Mouse (Mus musculus) embryonic facial prominence, embryonic 13.5 days (tissue): ENCODE measurements at regions not wholly inside any gene's neighbourhood (a gene's known extent, or its start where the extent isn't known, plus 50 kb on each side); places are given as distances from the start of the nearest gene placed in this dataset.

ENCODE experiments used
- ATAC-seq: fragments of 200-750 bp; cut with Nextera tagmentation; 2 replicates; pipeline ENCODE4 v1.8.0; 2017; ENCODE audit warnings: low read depth; ENCODE audit not compliant: insufficient number of reproducible peaks, insufficient read depth, low FRiP score, low TSS enrichment
- H3K27ac ChIP-seq: fragments of 300-500 bp; sonication (generic); 2 replicates; pipeline ENCODE4 v1.5.1; 2015; ENCODE audit warnings: moderate library complexity, mild to moderate bottlenecking, inconsistent platforms
- H3K27me3 ChIP-seq: fragments of 300-500 bp; sonication (generic); 2 replicates; pipeline ENCODE4 v1.6.1; 2015; ENCODE audit warnings: mild to moderate bottlenecking, inconsistent platforms
- H3K36me3 ChIP-seq: fragments of 300-500 bp; sonication (generic); 2 replicates; pipeline ENCODE4 v1.6.1; 2015; ENCODE audit warnings: mild to moderate bottlenecking, inconsistent platforms
- H3K4me1 ChIP-seq: fragments of 300-500 bp; sonication (generic); 2 replicates; pipeline ENCODE4 v1.6.1; 2015; ENCODE audit warnings: inconsistent platforms
- H3K4me2 ChIP-seq: fragments of 300-500 bp; sonication (generic); 2 replicates; pipeline ENCODE4 v1.6.1; 2015; ENCODE audit warnings: moderate library complexity, mild to moderate bottlenecking, inconsistent platforms
- H3K4me3 ChIP-seq: fragments of 300-500 bp; sonication (generic); 2 replicates; pipeline ENCODE4 v1.5.1; 2015; ENCODE audit warnings: mild to moderate bottlenecking, inconsistent platforms
- H3K9ac ChIP-seq: fragments of 300-500 bp; sonication (generic); 2 replicates; pipeline ENCODE4 v1.6.1; 2015; ENCODE audit warnings: mild to moderate bottlenecking, inconsistent platforms
- H3K9me3 ChIP-seq: fragments of 300-500 bp; sonication (generic); 2 replicates; pipeline ENCODE4 v1.6.1; 2016; ENCODE audit warnings: inconsistent platforms
- WGBS: fragments of 180-500 bp; shearing (Covaris S2); methylation state at CpG from one replicate; pipeline ENCODE4 v1.1.7; 2015; ENCODE audit warnings: mixed read lengths; 5-methylcytosine and 5-hydroxymethylcytosine counted together

GRCm38 (mm10) chr10:87639339-87639738 is 117.7 kb downstream of the Pah start:
- H3K4me1 ChIP-seq, result no peaks in the 10 kb centered on the region
- H3K27me3 ChIP-seq, result no peaks in the 10 kb centered on the region
- no peak overlapping the region for H3K4me2 ChIP-seq
- H3K36me3 ChIP-seq, result no peaks in the 10 kb centered on the region
- H3K4me3 ChIP-seq, result no peak overlapping the region
- no peaks in the 10 kb centered on the region for H3K9me3 ChIP-seq
- no peak overlapping the region for H3K9ac ChIP-seq
- ATAC-seq, result no peak
- 89% methylated on average over 2 of the region's 2 CpGs for WGBS
- no peak overlapping the region for H3K27ac ChIP-seq

- no peak for ATAC-seq
- H3K27me3 ChIP-seq, result no peaks in the 10 kb centered on the region
- no peaks in the 10 kb centered on the region for H3K4me1 ChIP-seq
- H3K4me3 ChIP-seq, result no peak overlapping the region
- no peak overlapping the region for H3K4me2 ChIP-seq
- H3K9me3 ChIP-seq, result no peaks in the 10 kb centered on the region
- WGBS, result 15% methylated on average over 1 of the region's 1 CpGs
- no peak overlapping the region for H3K9ac ChIP-seq
- no peaks in the 10 kb centered on the region for H3K36me3 ChIP-seq
- no peak overlapping the region for H3K27ac ChIP-seq
Observed at GRCm38 (mm10) chr10:87649091-87649490, 127.5 kb downstream of the Pah start.

GRCm38 (mm10) chr10:87652139-87652740 is 130.6 kb downstream of the Pah start:
- 75% methylated on average over 8 of the region's 8 CpGs for WGBS
- Histone ChIP-seq H3K27me3 (no peaks in the 10 kb centered on the region), H3K4me1 (no peaks in the 10 kb centered on the region), H3K9me3 (no peaks in the 10 kb centered on the region), H3K27ac (no peak overlapping the region), H3K9ac (no peak overlapping the region), H3K4me3 (no peak overlapping the region), H3K4me2 (no peak overlapping the region), H3K36me3 (no peaks in the 10 kb centered on the region)
- no peak for ATAC-seq

- H3K27ac ChIP-seq, result no peak overlapping the region
- no peaks in the 10 kb centered on the region for H3K9me3 ChIP-seq
- H3K36me3 ChIP-seq, result no peaks in the 10 kb centered on the region
- ATAC-seq, result no peak
- WGBS, result 76% methylated on average over 4 of the region's 4 CpGs
- no peak overlapping the region for H3K9ac ChIP-seq
- H3K4me2 ChIP-seq, result no peak overlapping the region
- no peaks in the 10 kb centered on the region for H3K4me1 ChIP-seq
- H3K4me3 ChIP-seq, result no peak overlapping the region
- no peaks in the 10 kb centered on the region for H3K27me3 ChIP-seq
Observed at GRCm38 (mm10) chr10:87654112-87654511, 132.5 kb downstream of the Pah start.

- Histone ChIP-seq H3K27me3 (no peaks in the 10 kb centered on the region), H3K9me3 (no peaks in the 10 kb centered on the region), H3K4me2 (no peak overlapping the region), H3K9ac (no peak overlapping the region), H3K4me1 (peaks cover 18% of the 10 kb centered on the region), H3K36me3 (no peaks in the 10 kb centered on the region), H3K27ac (peak overlapping the region; percentile 68), H3K4me3 (no peak overlapping the region)
- no peak for ATAC-seq
- WGBS, result 61% methylated on average over 9 of the region's 9 CpGs
Observed at GRCm38 (mm10) chr10:87666020-87666718, 144.6 kb downstream of the Pah start.

GRCm38 (mm10) chr10:87666719-87667387 is 145.3 kb downstream of the Pah start:
- WGBS, result 62% methylated on average over 7 of the region's 7 CpGs
- H3K4me2 ChIP-seq, result no peak overlapping the region

GRCm38 (mm10) chr10:87667651-87668140 is 146.1 kb downstream of the Pah start:
- Histone ChIP-seq H3K27me3 (no peaks in the 10 kb centered on the region), H3K27ac (peak overlapping the region; percentile 22; the same call in 1 of the 2 replicates), H3K4me2 (no peak overlapping the region), H3K9me3 (no peaks in the 10 kb centered on the region), H3K9ac (no peak overlapping the region), H3K4me3 (no peak overlapping the region), H3K4me1 (peaks cover 18% of the 10 kb centered on the region), H3K36me3 (no peaks in the 10 kb centered on the region)
- 60% methylated on average over 10 of the region's 10 CpGs for WGBS
- ATAC-seq, result no peak

More at GRCm38 (mm10) chr10:87666719-87667387, 145.3 kb downstream of the Pah start:
- no peak for ATAC-seq
- Histone ChIP-seq H3K9me3 (no peaks in the 10 kb centered on the region), H3K4me1 (peaks cover 18% of the 10 kb centered on the region), H3K36me3 (no peaks in the 10 kb centered on the region), H3K9ac (no peak overlapping the region), H3K27me3 (no peaks in the 10 kb centered on the region), H3K4me3 (no peak overlapping the region), H3K27ac (peak overlapping the region; percentile 68)

- Histone ChIP-seq H3K9ac (no peak overlapping the region), H3K4me3 (no peak overlapping the region), H3K4me2 (no peak overlapping the region), H3K27ac (no peak overlapping the region), H3K4me1 (peaks cover 7% of the 10 kb centered on the region; the same call in 1 of the 2 replicates), H3K9me3 (no peaks in the 10 kb centered on the region), H3K36me3 (no peaks in the 10 kb centered on the region), H3K27me3 (no peaks in the 10 kb centered on the region)
- no peak for ATAC-seq
- WGBS, result 76% methylated on average over 5 of the region's 5 CpGs
Observed at GRCm38 (mm10) chr10:87674740-87675420, 153.3 kb downstream of the Pah start.

- Histone ChIP-seq H3K27ac (no peak overlapping the region), H3K9ac (no peak overlapping the region)
Observed at GRCm38 (mm10) chr10:87676041-87676672, 154.6 kb downstream of the Pah start.

GRCm38 (mm10) chr10:87678984-87679383 is 157.4 kb downstream of the Pah start:
- no peak for ATAC-seq
- Histone ChIP-seq H3K9ac (no peak overlapping the region), H3K27ac (no peak overlapping the region), H3K27me3 (no peaks in the 10 kb centered on the region), H3K4me1 (peaks cover 7% of the 10 kb centered on the region; the same call in 1 of the 2 replicates), H3K4me3 (no peak overlapping the region), H3K9me3 (no peaks in the 10 kb centered on the region), H3K36me3 (no peaks in the 10 kb centered on the region), H3K4me2 (no peak overlapping the region)

More at GRCm38 (mm10) chr10:87676041-87676672, 154.6 kb downstream of the Pah start:
- no peak overlapping the region for H3K4me2 ChIP-seq
- peaks cover 7% of the 10 kb centered on the region; the same call in 1 of the 2 replicates for H3K4me1 ChIP-seq
- H3K36me3 ChIP-seq, result no peaks in the 10 kb centered on the region
- H3K9me3 ChIP-seq, result no peaks in the 10 kb centered on the region
- no peak overlapping the region for H3K4me3 ChIP-seq
- 43% methylated on average over 4 of the region's 4 CpGs for WGBS
- no peak for ATAC-seq
- H3K27me3 ChIP-seq, result no peaks in the 10 kb centered on the region

GRCm38 (mm10) chr10:87686311-87686710 is 164.7 kb downstream of the Pah start:
- no peaks in the 10 kb centered on the region for H3K27me3 ChIP-seq
- H3K9me3 ChIP-seq, result no peaks in the 10 kb centered on the region
- H3K4me3 ChIP-seq, result no peak overlapping the region
- no peaks in the 10 kb centered on the region for H3K4me1 ChIP-seq
- 61% methylated on average over 4 of the region's 4 CpGs for WGBS
- no peak overlapping the region for H3K4me2 ChIP-seq
- no peak overlapping the region for H3K9ac ChIP-seq
- no peaks in the 10 kb centered on the region for H3K36me3 ChIP-seq
- ATAC-seq, result no peak
- H3K27ac ChIP-seq, result no peak overlapping the region
